Mouse (Mus musculus): ENCODE results near the gene Gxylt2.

Gene Gxylt2

DNA sequence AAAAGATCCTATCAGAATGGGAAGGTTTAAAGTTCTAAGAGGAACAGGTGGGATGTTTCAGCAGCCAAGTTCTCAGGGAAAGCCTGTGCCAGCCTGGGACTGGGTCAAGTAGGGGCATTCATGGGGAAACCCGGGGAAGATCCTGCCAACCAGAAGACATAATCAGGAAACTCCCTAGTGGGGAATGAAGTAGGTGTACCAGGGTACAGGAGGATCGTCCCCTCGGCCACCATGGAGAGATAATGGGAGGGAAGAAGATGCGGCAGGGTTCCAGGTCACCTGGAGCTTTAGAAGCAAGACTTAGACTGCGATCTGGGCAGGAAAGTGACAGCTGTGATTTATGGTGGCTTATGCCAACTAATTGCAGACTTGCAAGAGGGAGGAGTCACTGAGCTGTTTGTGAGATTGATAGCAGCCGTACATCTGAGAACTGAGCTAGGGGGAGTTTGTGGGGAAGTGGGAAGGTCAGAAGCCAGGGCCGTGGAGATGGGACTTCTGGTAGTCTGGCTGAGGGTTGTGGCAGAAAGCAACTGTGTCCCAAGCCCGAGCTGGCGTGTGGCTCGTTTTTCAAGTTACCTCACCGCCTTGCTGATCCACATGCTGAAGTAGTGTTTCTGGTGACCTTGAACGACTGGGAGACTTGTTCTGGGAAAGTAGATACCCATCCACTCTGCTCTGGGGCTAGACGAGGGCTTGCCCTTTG lies 98.0 kb downstream of the Gxylt2 start:
- DNase-seq = peak; percentile 39 to 46

DNA sequence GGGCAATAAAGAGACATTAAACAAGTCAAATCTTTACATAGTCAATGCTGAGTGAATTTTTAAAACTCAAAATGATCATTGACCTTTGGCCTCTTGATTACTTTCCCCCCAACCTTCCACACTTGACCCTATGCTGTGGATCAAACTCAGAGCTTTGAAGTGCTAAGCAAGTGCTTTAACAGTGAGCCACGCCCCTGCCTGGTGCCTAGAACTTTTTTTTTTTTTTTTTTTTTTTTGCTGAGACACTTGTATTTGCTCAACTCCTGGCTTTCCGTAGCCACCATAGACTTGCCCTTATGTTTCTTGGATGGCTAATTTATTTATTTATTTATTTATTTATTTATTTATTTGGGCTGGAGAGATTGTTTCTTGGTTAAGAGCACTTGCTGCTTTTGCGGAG lies 98.7 kb downstream of the Gxylt2 start:
- no peak for DNase-seq

DNA sequence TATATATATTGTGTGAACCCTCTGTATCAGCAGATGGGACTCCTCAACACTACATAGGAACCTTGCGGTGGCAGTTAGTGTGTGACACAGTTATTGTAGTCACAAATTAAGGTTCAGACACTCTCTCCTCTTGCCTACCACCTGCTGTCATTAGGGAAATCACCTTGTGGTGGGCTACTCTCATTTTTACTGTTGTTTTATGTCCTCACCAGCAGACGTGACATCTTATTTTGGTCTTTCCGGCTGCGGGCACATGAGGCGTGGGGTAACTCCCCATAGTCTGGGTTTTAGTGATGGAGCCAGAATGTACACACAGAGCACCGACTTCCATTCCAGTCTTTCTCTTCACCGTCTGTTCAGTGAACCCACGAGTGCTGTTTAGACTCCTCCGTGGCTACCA lies 102.7 kb downstream of the Gxylt2 start:
- DNase-seq = no peak

DNA sequence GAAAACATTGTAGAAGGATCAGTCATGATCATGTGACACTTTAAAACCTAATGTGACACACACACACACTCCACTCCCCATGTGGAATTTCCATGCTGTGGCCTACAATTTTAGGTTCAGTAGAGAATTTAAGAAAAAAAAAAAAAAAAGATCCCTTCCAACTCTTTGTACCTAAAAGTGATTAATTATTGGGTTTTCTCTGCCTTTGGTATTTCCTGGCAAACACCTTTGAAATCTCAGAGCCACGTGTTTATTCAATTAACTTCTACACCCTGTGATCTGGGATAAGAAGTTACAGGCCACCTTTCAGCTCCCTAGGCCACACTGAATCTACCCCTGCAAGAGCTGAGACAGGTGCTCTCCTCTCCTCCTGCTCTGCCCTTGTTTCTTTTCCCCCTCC lies 103.2 kb downstream of the Gxylt2 start:
- no peak for DNase-seq

DNA sequence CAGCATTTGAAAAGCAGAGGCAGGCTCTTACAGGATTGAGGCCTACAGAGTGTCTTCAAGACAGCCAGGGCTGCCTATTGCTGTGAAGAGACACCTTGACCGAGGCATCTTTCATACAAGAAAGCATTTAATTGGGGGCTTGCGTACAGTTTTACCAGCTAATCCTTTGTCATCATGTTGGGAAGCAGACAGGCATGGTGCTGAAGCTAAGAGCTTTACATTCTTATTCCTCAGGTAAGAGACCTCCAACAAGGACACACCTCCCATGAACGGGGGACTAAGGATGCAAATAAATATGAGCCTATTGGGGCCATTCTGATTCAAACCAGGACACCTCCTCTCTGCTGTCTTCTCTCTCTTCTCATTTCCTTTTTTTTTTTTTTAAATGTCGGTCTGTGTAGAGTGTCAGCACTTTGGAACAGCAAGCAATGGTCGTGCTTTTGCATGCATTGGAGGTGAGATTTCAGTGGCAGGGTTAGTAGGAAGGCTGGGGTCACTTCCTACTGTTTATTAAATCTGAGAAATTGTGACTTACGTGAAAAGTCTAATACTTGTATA lies 103.8 kb downstream of the Gxylt2 start:
- DNase-seq = no peak

GRCm38 (mm10) chr6:100810117-100810516 lies 105.6 kb downstream of the Gxylt2 start:
- no peak for DNase-seq

DNA sequence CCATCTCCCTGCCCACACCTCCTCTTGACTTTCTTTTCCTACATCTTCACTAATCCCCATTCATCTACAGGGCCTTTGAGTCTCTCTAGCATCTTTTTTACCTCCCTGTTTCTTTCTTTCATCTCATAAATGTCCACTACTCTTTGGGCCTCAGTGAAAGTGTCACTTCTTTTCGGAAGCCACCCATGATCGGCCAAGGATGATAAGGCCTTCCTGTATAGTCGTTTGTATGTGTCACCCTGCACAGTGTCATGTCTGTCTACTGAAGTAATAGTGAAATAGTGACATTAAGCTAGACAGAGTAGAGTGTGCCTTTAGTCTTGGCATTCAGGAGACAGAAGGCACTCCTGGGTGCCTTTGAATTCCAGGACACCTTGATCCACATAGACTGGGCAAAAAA lies 107.2 kb downstream of the Gxylt2 start:
- no peak for DNase-seq

- DNase-seq = no peak
Measured at GRCm38 (mm10) chr6:100821367-100821766, 116.8 kb downstream of the Gxylt2 start.

- DNase-seq = no peak
Measured at GRCm38 (mm10) chr6:100823356-100823755, 118.8 kb downstream of the Gxylt2 start.

DNA sequence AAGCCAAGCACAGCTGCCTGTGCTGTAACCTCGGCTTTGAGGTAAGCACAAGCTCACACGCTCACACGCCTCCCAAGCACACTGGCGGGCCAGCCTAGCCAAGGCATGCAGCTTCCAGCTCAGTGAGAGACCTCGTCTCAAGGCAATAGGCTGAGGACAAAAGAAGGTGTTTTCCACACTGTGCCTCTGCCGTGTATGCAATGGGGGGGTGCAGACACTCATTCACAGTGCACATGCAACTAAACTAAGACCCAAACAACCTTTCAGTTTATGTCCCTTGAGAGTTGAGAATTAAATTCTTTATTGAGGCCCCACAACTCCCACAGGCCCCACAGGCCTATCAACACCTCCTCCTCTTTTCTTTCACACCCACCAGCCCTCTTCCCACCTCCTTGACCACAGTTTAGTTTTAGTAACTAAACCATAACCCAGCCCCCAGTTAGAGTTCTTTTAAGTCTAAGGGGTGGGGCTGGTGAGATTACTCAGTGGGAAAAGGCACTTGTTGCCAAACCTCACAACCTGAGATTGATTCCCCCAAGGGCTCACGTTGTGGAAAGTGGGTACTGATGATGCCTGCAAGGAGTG lies 119.9 kb downstream of the Gxylt2 start:
- DNase-seq = no peak

DNA sequence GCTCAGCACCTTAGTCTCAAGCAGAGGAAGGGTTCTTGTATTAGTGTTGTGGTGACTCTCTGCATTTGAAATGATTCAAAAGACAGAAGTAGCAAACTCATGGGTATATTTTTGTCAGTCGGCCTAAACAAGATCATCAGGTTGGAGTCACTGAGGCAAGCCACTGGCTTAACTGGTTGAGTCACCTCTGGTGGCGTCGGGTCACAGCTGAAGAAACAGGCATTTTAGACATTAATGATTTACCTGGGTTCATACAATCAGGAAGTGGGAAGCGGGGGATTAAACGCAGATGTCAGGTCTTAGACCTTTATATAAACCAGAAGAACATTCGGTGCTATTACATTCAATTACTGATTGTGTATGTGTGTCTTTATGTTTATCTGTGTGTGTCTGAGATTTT lies 121.5 kb downstream of the Gxylt2 start:
- no peak for DNase-seq

- no peak for DNase-seq
Measured at GRCm38 (mm10) chr6:100828565-100828964, 124.0 kb downstream of the Gxylt2 start.

DNA sequence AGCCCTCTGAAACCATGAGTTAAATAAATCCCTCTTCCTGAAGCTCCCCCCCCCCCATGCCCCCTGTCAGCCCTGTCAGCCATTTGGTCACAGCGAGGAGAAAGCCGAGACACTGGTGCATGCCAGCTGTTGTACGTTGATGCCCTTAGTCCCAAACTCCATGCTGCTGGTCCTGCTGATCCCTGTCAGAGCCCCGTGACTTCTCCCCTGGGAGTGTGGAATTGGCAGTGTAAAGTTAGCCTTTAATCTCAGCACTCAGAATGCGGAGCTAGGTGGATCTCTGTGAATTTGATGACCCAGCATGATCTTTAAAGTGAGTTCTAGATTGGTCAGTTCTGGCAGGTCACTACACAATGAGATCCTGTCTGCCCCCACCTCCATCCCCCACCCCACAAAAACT lies 125.2 kb downstream of the Gxylt2 start:
- DNase-seq = no peak

DNA sequence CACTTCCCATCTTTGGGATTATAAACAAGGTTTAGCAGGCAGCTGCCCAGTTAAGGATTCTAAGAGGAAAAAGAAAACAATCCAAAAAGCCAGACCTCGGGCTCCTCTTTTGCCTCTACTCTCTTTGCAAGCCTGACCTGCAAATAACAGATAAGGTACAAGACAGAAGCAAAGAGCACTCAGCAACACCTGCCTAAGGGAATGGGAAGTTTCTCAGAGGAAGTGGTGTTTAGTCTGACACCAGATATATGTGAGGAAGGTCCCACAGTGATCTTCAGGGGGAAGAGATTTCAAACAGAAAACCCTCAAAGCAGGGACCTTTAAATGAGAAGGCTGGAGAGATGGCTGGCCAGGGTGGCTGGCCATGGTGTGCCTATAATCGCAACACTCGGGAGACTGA lies 126.7 kb downstream of the Gxylt2 start:
- no peak for DNase-seq

DNA sequence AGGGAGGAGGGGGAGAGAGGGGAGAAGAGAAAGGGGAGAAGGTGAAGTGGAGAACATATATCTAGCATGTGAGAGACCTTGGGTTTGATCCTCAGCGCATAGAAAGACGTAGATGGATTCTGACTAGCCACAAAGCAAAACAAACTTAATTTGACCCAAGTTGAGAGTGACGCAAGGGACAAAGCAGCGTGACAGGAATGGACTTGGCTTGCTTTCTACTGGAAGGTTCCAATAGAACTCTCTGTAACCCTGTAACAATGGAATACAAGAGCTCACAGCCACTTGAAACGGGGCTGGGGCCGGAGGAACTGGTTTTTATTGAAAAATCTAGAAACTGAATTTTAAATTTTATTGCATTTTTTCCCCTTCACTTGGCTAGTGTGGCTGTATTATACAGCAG lies 127.2 kb downstream of the Gxylt2 start:
- DNase-seq = no peak

DNA sequence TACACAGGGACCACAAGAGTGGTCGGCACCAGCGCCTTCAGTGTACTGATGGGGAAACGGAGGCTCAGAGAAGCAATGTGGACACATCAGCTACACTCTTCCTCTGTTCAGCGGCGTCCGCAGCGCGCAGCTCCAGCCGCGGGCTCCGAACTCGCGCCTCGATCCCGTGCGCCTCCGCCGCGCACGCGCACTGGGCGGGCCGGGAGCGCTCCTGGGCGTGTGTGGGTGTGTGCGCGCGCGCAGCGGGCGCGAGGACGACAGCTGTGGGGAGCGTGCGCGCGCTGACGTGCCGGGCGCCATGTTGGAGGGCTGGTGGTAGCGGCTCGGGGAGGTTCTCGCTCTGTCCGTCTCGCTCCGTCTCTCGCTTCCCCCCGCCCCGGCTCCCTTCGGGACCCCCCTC lies 128.8 kb downstream of the Gxylt2 start, which contains the start of gene Ppp4r2:
TSS of gene Ppp4r2 (plus strand) at position 268 of the 400 bp plus-strand sequence.
- DNase-seq = peak; percentile 94 to 96

GRCm38 (mm10) chr6:100833811-100834481 lies 129.4 kb downstream of the Gxylt2 start:
- DNase-seq = peak; percentile 68 to 72

DNA sequence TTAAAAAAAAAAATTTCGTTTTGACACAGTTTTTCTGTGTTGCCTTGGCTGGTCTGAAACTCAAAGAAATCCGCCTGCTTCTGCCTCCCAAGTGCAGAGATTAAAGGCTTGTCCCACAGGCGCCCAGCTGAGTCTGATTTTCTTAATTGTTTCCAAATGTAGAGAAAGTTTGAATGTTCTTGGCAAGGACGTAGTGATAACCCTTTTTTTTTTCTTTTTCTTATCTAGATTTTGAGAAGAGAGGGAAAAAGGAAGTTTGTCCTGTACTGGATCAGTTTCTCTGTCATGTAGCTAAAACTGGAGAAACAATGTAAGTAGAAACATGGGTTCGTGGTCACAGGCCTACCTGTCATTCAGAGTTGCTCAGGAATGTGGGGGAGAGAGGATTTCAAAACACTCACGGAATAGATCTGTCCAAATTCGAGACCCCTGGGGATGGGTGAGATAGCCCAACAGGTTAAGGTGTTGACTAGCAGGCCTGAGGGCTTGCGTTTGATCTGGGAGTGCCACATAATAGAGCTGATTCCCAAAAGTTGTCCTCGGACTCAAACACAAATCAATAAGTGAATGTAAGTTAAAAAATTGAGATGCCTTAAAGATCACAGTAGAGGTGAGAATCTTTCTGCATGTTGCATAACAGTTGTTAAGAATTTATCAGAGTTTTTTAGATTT lies 130.1 kb downstream of the Gxylt2 start:
- no peak for DNase-seq

DNA sequence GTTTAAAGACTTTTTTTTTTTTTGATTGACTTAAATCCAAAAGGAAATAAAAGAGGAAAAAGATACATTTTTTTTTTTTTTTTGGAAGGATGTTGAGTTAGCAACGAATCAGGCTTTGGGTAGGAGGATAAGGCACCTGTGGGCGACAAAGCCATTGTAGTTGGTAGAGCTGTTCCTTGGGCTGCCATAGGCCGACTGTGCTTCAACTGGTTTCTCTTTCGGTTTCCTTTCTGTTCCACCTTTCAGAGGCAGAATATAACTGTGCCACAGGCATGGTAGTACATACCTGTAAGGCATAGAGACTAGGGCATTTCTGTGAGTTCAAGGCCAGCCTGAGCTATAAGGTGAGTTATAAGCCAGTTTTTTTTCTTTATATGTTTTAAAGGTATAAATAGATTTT lies 140.5 kb downstream of the Gxylt2 start:
- DNase-seq = no peak

DNA sequence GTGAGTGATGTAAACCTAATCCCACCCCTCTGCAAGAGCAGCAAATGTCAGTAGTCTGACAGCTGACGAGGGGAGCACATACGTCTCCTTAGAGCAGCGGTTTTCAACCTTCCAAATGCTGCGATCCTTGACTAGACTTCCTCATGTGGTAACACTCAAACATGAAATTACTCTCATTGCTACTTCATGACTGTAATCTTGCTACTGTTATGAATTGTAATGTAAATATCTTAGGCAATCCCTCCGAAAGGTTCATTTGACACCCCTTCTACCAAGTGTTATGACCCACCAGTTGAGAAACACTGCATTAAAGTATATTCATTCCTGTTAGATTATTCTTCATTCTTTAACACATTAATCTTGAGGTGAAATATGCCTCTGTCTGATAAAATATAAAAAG lies 142.7 kb downstream of the Gxylt2 start:
- DNase-seq = no peak

- no peak for DNase-seq
Measured at GRCm38 (mm10) chr6:100848682-100849375, 144.3 kb downstream of the Gxylt2 start.

DNA sequence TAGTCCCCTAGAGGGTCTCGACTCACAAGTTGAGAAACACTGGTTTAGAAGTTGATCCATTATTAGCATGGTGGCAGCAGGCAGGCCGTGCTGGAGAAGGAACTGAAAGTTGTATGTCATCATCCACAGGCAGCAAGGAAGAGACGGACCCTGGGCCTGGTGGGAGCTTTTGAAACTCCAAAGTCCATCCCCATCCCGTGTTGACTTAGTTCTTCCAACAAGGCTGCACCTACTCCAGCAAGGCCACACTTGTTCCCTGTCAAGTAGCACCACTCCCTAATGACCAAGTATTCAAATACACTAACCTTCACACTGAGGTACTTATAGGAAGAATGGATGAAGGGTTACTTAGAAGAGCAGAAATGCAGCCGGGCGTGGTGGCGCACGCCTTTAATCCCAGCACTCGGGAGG lies 146.1 kb downstream of the Gxylt2 start:
- DNase-seq = no peak

- no peak for DNase-seq
Measured at GRCm38 (mm10) chr6:100851083-100851482, 146.5 kb downstream of the Gxylt2 start.
